Mouse (Mus musculus): ENCODE results near the gene Nkain1. TPM values are rescaled to one million over a fixed set of nuclear protein-coding genes. Genes with fewer than 3 reads are reported as not detected.

Gene Nkain1
- 40.5 and 42.0 TPM in 2 replicates for polyA plus RNA-seq (2012; rRNA removed)

GRCm38 (mm10) chr4:130574048-130574413, at the start of gene Nkain1:
TSS of gene Nkain1 (minus strand) at chr4:130574173.
- TF ChIP-seq CTCF (IDR thresholded peaks at IDR 0.05; ENCODE audit: extremely low read depth, insufficient read depth, low read length) (no peak), POLR2A (IDR thresholded peaks at IDR 0.05; ENCODE audit: extremely low read depth, insufficient read depth, low read length) (no peak)
- peak within 1 kb of the TSS; percentile 32; the same call in 1 of the 2 replicates for H3K27ac ChIP-seq (ENCODE audit: insufficient read depth, low read length)
- peak within 1 kb of the TSS; percentile 60 for H3K4me3 ChIP-seq (ENCODE audit: insufficient read depth, low read length)
- 0 out of 2 replicates have a peak, but pooled peaks cover 2% of the 10 kb centered on the region for H3K4me1 ChIP-seq (ENCODE audit: control insufficient read depth, insufficient read depth, low read length)

GRCm38 (mm10) chr4:130578734-130579274, 4.8 kb upstream of the Nkain1 start:
- Histone ChIP-seq H3K4me1 (ENCODE audit: control insufficient read depth, insufficient read depth, low read length) (no peaks in the 10 kb centered on the region), H3K4me3 (ENCODE audit: insufficient read depth, low read length) (no peak overlapping the region), H3K27ac (ENCODE audit: insufficient read depth, low read length) (no peak overlapping the region)
- no peak for TF ChIP-seq CTCF (IDR thresholded peaks at IDR 0.05; ENCODE audit: extremely low read depth, insufficient read depth, low read length)
- TF ChIP-seq POLR2A (IDR thresholded peaks at IDR 0.05; ENCODE audit: extremely low read depth, insufficient read depth, low read length) = no peak

- TF ChIP-seq CTCF (IDR thresholded peaks at IDR 0.05; ENCODE audit: extremely low read depth, insufficient read depth, low read length) (no peak), POLR2A (IDR thresholded peaks at IDR 0.05; ENCODE audit: extremely low read depth, insufficient read depth, low read length) (no peak)
- Histone ChIP-seq H3K27ac (ENCODE audit: insufficient read depth, low read length) (no peak overlapping the region), H3K4me3 (ENCODE audit: insufficient read depth, low read length) (no peak overlapping the region), H3K4me1 (ENCODE audit: control insufficient read depth, insufficient read depth, low read length) (no peaks in the 10 kb centered on the region)
Measured at GRCm38 (mm10) chr4:130577081-130577480, 3.1 kb upstream of the Nkain1 start.

GRCm38 (mm10) chr4:130576247-130576931, 2.4 kb upstream of the Nkain1 start:
- Histone ChIP-seq H3K4me3 (ENCODE audit: insufficient read depth, low read length) (no peak overlapping the region), H3K4me1 (ENCODE audit: control insufficient read depth, insufficient read depth, low read length) (0 out of 2 replicates have a peak, but pooled peaks cover 2% of the 10 kb centered on the region), H3K27ac (ENCODE audit: insufficient read depth, low read length) (no peak overlapping the region)
- TF ChIP-seq CTCF (IDR thresholded peaks at IDR 0.05; ENCODE audit: extremely low read depth, insufficient read depth, low read length) (no peak), POLR2A (IDR thresholded peaks at IDR 0.05; ENCODE audit: extremely low read depth, insufficient read depth, low read length) (no peak)

GRCm38 (mm10) chr4:130575533-130575932, 1.6 kb upstream of the Nkain1 start:
- Histone ChIP-seq H3K4me3 (ENCODE audit: insufficient read depth, low read length) (no peak overlapping the region), H3K4me1 (ENCODE audit: control insufficient read depth, insufficient read depth, low read length) (0 out of 2 replicates have a peak, but pooled peaks cover 2% of the 10 kb centered on the region), H3K27ac (ENCODE audit: insufficient read depth, low read length) (no peak overlapping the region)
- TF ChIP-seq CTCF (IDR thresholded peaks at IDR 0.05; ENCODE audit: extremely low read depth, insufficient read depth, low read length) (no peak), POLR2A (IDR thresholded peaks at IDR 0.05; ENCODE audit: extremely low read depth, insufficient read depth, low read length) (no peak)

GRCm38 (mm10) chr4:130574861-130575460, 988 bp upstream of the Nkain1 start:
- 0 out of 2 replicates have a peak, but pooled peaks cover 2% of the 10 kb centered on the region for H3K4me1 ChIP-seq (ENCODE audit: control insufficient read depth, insufficient read depth, low read length)
- TF ChIP-seq CTCF (IDR thresholded peaks at IDR 0.05; ENCODE audit: extremely low read depth, insufficient read depth, low read length) (no peak), POLR2A (IDR thresholded peaks at IDR 0.05; ENCODE audit: extremely low read depth, insufficient read depth, low read length) (no peak)
- no peak overlapping the region for H3K27ac ChIP-seq (ENCODE audit: insufficient read depth, low read length)
- no peak overlapping the region; the same call in 1 of the 2 replicates for H3K4me3 ChIP-seq (ENCODE audit: insufficient read depth, low read length)

GRCm38 (mm10) chr4:130573351-130574047, 474 bp downstream of the Nkain1 start:
- Histone ChIP-seq H3K4me3 (ENCODE audit: insufficient read depth, low read length) (peak overlapping the region; percentile 60), H3K27ac (ENCODE audit: insufficient read depth, low read length) (peak overlapping the region; percentile 32; the same call in 1 of the 2 replicates), H3K4me1 (ENCODE audit: control insufficient read depth, insufficient read depth, low read length) (0 out of 2 replicates have a peak, but pooled peaks cover 2% of the 10 kb centered on the region)
- TF ChIP-seq CTCF (IDR thresholded peaks at IDR 0.05; ENCODE audit: extremely low read depth, insufficient read depth, low read length) (no peak), POLR2A (IDR thresholded peaks at IDR 0.05; ENCODE audit: extremely low read depth, insufficient read depth, low read length) (no peak)

GRCm38 (mm10) chr4:130573012-130573350, 992 bp downstream of the Nkain1 start:
- H3K27ac ChIP-seq (ENCODE audit: insufficient read depth, low read length) = peak overlapping the region; percentile 32; the same call in 1 of the 2 replicates
- 0 out of 2 replicates have a peak, but pooled peaks cover 2% of the 10 kb centered on the region for H3K4me1 ChIP-seq (ENCODE audit: control insufficient read depth, insufficient read depth, low read length)
- TF ChIP-seq POLR2A (IDR thresholded peaks at IDR 0.05; ENCODE audit: extremely low read depth, insufficient read depth, low read length) = no peak
- TF ChIP-seq CTCF (IDR thresholded peaks at IDR 0.05; ENCODE audit: extremely low read depth, insufficient read depth, low read length) = no peak
- H3K4me3 ChIP-seq (ENCODE audit: insufficient read depth, low read length) = peak overlapping the region; percentile 60

GRCm38 (mm10) chr4:130572545-130572944, 1.4 kb downstream of the Nkain1 start:
- Histone ChIP-seq H3K4me3 (ENCODE audit: insufficient read depth, low read length) (peak overlapping the region; percentile 60), H3K4me1 (ENCODE audit: control insufficient read depth, insufficient read depth, low read length) (0 out of 2 replicates have a peak, but pooled peaks cover 2% of the 10 kb centered on the region), H3K27ac (ENCODE audit: insufficient read depth, low read length) (peak overlapping the region; percentile 52; the same call in 1 of the 2 replicates)
- no peak for TF ChIP-seq POLR2A (IDR thresholded peaks at IDR 0.05; ENCODE audit: extremely low read depth, insufficient read depth, low read length)
- TF ChIP-seq CTCF (IDR thresholded peaks at IDR 0.05; ENCODE audit: extremely low read depth, insufficient read depth, low read length) = no peak
